Mouse (Mus musculus) megakaryocyte, embryonic 14.5 days (primary cell): ENCODE measurements around the gene Pip5kl1. TPM values are rescaled to one million over a fixed set of nuclear protein-coding genes. Genes with fewer than 3 reads are reported as not detected.
A peak's percentile ranks its signal among the peaks of the same experiment; 100 is the strongest.

Experiments
- H3K27me3 ChIP-seq: replicated peaks from 2 replicates; pipeline ENCODE3; 2012; ENCODE audit warnings: inconsistent platforms
- H3K36me3 ChIP-seq: replicated peaks from 2 replicates; pipeline ENCODE3; 2012; ENCODE audit warnings: low read length, inconsistent platforms, mixed read lengths
- H3K4me1 ChIP-seq: 2 replicates; pipeline ENCODE4 v1.6.1; 2012; ENCODE audit warnings: inconsistent platforms
- H3K4me3 ChIP-seq: replicated peaks from 2 replicates; pipeline ENCODE3; 2012; ENCODE audit warnings: moderate library complexity, mild to moderate bottlenecking, inconsistent platforms
- H3K9me3 ChIP-seq: 2 replicates; pipeline ENCODE4 v1.6.1; 2012; ENCODE audit warnings: inconsistent platforms
- FLI1 ChIP-seq: IDR thresholded peaks from 2 replicates; pipeline ENCODE4 v1.6.1; 2012; ENCODE audit warnings: low read length, inconsistent platforms, mixed read lengths
- GATA1 ChIP-seq: IDR thresholded peaks from 3 replicates; pipeline ENCODE4 v1.6.1; 2012; ENCODE audit warnings: mixed read lengths, low read length, inconsistent platforms, borderline replicate concordance
- polyA plus RNA-seq: library from polyadenylated mRNA; stranded (reverse); fragments of >175 nt; gene quantifications from 2 replicates; pipeline ENCODE4 v1.2.3, GENCODE M21; 2012; ENCODE audit warnings: low replicate concordance; ENCODE audit not compliant: insufficient read depth

Gene Pip5kl1
- polyA plus RNA-seq, 1 experiment: not detected

DNA sequence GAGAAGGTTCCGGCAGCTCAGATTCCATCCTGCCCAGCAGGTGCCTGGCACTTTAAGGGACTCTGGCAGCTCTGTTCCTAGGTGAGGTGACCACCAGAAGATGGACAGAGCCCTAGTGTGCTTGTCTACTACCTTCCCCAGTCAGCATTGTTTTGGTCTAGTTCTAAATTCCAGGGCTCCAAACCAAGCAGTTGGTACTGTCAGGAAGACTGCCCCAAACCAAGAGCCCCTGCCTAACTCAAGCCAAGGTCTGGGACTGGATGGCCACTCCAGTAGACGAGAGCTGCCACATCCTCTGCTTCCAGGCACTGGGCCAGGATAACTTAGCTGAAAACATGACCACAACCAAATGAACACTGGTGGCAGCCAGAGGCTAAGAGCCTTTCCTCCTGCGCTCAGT lies 5.7 kb upstream of the Pip5kl1 start:
- Histone ChIP-seq H3K4me3 (no peak overlapping the region), H3K4me1 (peaks cover 49% of the 10 kb centered on the region), H3K36me3 (peaks cover 21% of the 10 kb centered on the region), H3K9me3 (no peaks in the 10 kb centered on the region), H3K27me3 (peaks cover 20% of the 10 kb centered on the region)
- no peak for TF ChIP-seq GATA1
- TF ChIP-seq FLI1: no peak

DNA sequence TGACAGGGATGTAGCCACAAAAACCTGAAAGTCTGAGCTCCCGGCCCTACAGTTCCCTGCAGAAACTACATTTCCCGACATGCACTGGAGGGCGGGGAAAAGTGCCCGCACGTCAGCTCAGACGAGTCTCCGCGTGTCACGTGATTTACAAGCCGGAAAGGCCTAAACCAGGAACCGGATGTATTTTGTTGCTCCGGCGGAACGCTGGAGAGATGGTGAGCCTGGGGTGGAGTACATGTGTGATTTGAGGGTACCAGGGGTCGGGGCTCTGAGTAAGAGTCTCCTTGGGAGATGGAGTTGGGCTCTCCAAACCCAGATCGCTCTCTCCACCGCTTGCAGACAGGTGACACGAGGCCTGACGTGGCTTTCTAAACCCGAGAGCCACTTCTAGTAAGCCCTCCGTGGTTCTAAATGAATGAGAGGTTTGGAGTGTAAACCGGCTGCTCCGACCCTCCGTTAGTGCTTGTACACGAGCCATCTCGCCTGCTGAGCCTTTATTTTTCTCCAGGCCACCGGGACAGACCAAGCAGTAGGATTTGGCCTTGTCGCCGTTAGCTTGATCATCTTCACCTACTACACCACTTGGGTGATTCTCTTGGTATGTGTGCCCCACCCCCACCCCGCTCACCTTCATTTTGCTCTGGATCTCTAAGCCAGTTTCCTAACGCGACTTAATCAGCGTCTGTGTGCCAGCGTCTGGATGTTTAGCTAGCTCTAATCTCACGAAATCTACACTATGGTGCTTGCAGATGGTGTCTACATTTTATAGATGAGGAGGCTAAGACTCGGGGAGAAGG lies 3.7 kb upstream of the Pip5kl1 start, which contains the start of gene Dpm2:
Gene Dpm2 (plus strand): TSS at position 161 of the 797 bp plus-strand sequence.
- Histone ChIP-seq H3K4me3 (peak within 1 kb of the TSS; percentile 96), H3K9me3 (no peaks in the 10 kb centered on the region), H3K4me1 (peaks cover 63% of the 10 kb centered on the region), H3K27me3 (peaks cover 14% of the 10 kb centered on the region), H3K36me3 (peaks cover 28% of the 10 kb centered on the region)
- TF ChIP-seq FLI1 (peak; percentile 65), GATA1 (no peak)

DNA sequence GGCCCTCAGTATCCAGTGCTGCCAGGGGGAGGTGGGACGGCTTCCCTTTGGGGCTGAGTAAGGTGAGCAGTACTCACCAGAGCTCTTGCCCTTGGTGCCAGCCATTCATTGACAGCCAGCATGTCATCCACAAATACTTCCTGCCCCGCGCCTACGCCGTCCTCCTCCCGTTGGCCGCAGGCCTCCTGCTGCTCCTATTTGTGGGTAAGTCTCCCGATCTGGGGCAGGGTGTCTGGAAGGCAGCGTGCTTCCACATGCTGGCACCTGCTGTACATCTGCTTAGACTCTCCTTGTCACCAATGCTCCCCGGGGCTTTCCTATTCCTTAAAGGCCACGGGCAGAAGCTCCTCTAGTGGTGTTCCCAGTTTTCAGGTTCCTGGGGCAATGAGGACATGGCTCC lies 2.4 kb upstream of the Pip5kl1 start:
- H3K27me3 ChIP-seq: peaks cover 23% of the 10 kb centered on the region
- H3K4me1 ChIP-seq: peaks cover 58% of the 10 kb centered on the region
- peaks cover 28% of the 10 kb centered on the region for H3K36me3 ChIP-seq
- H3K4me3 ChIP-seq: peak overlapping the region; percentile 44
- TF ChIP-seq GATA1: no peak
- TF ChIP-seq FLI1: no peak
- no peaks in the 10 kb centered on the region for H3K9me3 ChIP-seq

DNA sequence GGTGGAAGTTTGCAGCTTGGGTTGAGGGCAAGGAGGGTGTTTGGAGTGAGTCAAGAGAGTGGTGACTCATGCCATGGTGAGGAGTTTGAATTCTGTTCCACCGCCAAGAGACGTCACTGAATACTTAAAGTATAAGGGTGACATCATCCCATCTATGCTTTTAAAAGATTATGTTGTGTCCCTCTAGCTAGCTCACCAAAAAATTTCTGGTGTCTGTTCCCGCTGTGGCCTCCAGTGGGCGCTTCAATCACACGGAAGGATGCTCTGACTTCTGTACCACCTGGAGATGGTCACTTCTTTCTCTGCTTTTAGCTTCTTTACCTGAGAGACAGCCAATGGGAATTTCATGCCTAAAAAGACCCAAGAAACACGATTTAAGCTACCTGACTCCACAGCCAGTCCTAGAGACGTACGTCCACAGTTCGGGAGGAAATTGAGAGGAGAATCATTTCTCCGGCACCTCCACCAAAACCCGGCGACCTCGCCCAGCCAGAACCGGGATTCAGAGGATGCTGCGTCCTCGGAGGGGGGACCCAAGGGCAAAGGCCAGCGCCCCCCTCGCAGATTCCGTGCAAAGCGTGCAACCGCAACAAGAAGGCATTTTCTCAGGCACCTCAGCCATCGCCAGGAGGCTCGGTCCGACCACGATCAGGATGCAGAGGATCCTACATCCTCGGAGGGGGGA lies 446 bp downstream of the Pip5kl1 start:
- peaks cover 28% of the 10 kb centered on the region for H3K36me3 ChIP-seq
- H3K4me3 ChIP-seq: peak overlapping the region; percentile 48
- H3K27me3 ChIP-seq: peaks cover 47% of the 10 kb centered on the region
- no peaks in the 10 kb centered on the region for H3K9me3 ChIP-seq
- no peak for TF ChIP-seq GATA1
- TF ChIP-seq FLI1: no peak
- peaks cover 52% of the 10 kb centered on the region for H3K4me1 ChIP-seq

DNA sequence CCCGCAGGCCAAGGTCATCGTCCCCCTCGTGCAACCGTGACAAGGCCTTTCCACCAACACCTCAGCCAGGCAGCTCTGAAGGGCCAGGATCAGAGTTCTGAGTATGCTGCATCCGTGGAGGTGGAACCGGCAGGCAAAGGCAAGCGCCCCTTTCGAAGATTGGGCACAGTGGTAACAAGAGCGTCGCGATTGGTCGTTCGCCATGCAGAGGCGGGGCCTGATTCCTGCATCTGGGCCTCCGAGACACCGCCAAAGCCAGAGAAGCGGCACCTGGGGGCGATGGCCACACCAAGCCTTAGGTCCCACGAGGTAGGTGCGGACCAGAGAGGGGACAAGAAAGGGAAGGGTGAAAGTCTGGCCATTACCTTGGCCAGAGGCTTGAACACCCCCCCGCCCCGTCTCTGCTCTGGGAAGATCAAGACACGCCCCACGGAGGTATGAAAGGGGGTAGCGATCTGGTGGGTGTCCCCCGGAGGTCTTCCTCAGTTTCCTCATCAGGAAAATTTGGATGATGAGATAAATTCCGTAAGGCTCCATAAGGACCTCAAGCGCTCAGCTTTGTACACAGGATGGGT lies 1.1 kb downstream of the Pip5kl1 start, which contains the start of gene 9430097D07Rik:
Gene 9430097D07Rik (minus strand): TSS at position 99 of the 575 bp plus-strand sequence.
- H3K36me3 ChIP-seq: peaks cover 28% of the 10 kb centered on the region
- no peaks in the 10 kb centered on the region for H3K9me3 ChIP-seq
- no peak for TF ChIP-seq FLI1
- no peak for TF ChIP-seq GATA1
- peak within 1 kb of the TSS; percentile 48 for H3K4me3 ChIP-seq
- peaks cover 53% of the 10 kb centered on the region for H3K27me3 ChIP-seq
- H3K4me1 ChIP-seq: peaks cover 47% of the 10 kb centered on the region

DNA sequence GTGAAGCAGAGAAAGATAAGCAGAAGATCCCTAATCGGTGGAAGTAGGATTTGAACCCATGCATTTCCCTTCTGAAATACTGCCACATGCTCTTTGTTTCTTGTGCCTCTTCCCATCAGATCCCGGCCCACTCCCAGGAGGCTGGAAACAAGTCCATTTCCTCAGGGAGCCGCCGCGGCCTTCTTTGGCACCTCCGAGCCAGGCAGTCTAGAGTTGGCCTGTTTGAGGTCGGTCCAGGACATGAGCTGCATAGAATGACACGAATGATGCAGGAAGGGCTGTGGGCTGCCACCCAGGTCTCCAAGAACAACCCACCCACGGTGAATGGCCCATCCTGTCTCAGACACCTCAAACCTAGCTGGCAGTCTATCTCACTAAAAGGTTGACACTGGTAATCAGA lies 1.9 kb downstream of the Pip5kl1 start:
- Histone ChIP-seq H3K4me1 (peaks cover 46% of the 10 kb centered on the region), H3K4me3 (no peak overlapping the region), H3K27me3 (peaks cover 61% of the 10 kb centered on the region), H3K9me3 (no peaks in the 10 kb centered on the region), H3K36me3 (peaks cover 28% of the 10 kb centered on the region)
- TF ChIP-seq FLI1: no peak
- TF ChIP-seq GATA1: no peak

DNA sequence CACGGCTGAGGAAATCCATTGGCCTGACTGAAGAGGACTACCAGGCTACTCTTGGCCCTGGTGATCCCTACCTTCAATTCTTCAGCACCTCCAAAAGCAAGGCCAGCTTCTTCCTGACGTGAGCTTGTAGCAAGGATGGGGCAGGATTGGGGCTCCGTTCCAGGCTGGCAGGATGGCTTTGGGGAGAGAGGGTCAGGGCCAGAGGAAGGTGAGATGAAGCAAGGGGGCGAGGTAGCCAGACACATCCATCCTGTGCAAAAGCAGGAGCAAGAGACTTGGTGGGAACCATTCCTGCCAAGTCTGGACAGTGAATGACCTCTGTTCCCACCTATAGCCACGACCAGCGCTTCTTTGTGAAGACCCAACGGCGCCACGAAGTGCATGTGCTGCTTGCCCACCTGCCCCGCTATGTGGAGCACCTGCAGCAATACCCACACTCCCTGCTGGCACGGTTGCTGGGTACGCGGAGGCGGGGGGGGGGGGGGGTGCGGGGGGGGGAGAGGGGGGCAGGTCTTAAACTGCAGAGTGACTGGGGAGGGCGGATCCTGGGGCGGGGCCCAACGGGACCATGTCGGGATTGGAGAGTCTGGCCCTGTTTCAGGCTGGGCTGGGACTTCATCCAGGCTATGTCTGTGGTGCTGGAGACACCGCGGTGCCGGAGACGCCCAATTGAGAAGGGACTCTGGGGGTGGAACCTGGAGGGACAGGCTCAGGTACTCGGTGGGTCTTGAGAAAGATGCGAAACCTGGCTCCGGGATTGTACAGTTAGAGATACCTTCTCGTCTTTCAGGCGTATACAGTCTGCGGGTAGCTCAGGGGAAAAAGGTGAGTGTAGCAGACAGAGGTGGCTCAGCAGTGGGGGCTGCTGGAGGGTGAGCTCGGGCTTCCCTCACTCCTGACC lies 3.8 kb downstream of the Pip5kl1 start:
- Histone ChIP-seq H3K27me3 (peaks cover 64% of the 10 kb centered on the region), H3K9me3 (no peaks in the 10 kb centered on the region), H3K4me3 (no peak overlapping the region), H3K36me3 (peaks cover 13% of the 10 kb centered on the region), H3K4me1 (peaks cover 38% of the 10 kb centered on the region)
- no peak for TF ChIP-seq GATA1
- no peak for TF ChIP-seq FLI1

DNA sequence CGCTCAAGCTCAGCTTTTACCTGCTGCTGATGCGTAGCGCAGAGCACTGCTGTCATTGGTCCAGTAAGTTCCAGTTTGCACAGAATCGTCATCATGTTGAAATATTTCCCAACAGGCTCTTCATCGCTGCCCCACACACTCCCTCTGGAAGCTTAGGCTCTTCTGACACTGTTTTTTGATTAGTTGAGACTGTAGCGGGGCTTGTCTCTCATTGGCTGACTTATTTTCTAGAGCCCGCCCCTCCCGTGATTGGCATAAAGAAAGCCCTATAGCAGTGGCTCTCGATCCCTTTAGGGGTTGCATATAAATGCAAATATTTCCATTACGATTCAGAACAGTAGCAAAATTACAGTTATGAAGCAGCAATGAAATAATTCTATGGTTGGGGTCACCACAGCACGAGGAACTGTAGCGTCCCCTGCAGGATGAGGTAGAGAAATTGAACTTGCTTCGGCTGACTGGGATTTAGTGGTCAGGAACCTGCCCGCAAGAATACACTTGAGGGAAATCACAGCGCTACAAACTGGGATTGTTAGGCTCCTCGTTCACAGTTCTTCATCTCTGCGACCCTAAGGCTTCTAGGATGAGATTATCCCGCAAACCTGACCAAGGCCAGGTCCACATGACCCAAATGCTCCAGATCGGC lies 7.0 kb downstream of the Pip5kl1 start:
- H3K4me3 ChIP-seq: no peak overlapping the region
- H3K36me3 ChIP-seq: no peaks in the 10 kb centered on the region
- peaks cover 49% of the 10 kb centered on the region for H3K27me3 ChIP-seq
- peaks cover 51% of the 10 kb centered on the region for H3K4me1 ChIP-seq
- TF ChIP-seq FLI1: no peak
- no peaks in the 10 kb centered on the region for H3K9me3 ChIP-seq
